Mouse (Mus musculus) midbrain, embryonic 12.5 days (tissue): ENCODE data around the gene Kdm6b. TPM values are rescaled to one million over a fixed set of nuclear protein-coding genes. Genes with fewer than 3 reads are reported as not detected.
A peak's percentile ranks its signal among the peaks of the same experiment; 100 is the strongest.
"Not testable (repeated sequence)": the region's sequence is repeated elsewhere in the genome, so short reads cannot be mapped to it uniquely, and the experiment has no call there.

Experiments used
- ATAC-seq: fragments of 200-750 bp; cut with Nextera tagmentation; 2 replicates; pipeline ENCODE4 v1.8.0; 2017; ENCODE audit warnings: low read depth, moderate TSS enrichment, moderate library complexity; ENCODE audit not compliant: low FRiP score
- H3K27ac ChIP-seq: fragments of 300-500 bp; sonication (generic); replicated peaks from 2 replicates; pipeline ENCODE4 v1.5.1; 2016; ENCODE audit warnings: mild to moderate bottlenecking
- H3K27me3 ChIP-seq: fragments of 300-500 bp; sonication (generic); 2 replicates; pipeline ENCODE4 v1.6.1; 2016; ENCODE audit warnings: mild to moderate bottlenecking
- H3K36me3 ChIP-seq: fragments of 300-500 bp; sonication (generic); 2 replicates; pipeline ENCODE4 v1.6.1; 2016
- H3K4me1 ChIP-seq: fragments of 300-500 bp; sonication (generic); 2 replicates; pipeline ENCODE4 v1.6.1; 2016
- H3K4me2 ChIP-seq: fragments of 300-500 bp; sonication (generic); replicated peaks from 2 replicates; pipeline ENCODE4 v1.6.1; 2016; ENCODE audit warnings: mild to moderate bottlenecking, moderate library complexity
- H3K4me3 ChIP-seq: fragments of 300-500 bp; sonication (generic); 2 replicates; pipeline ENCODE4 v1.5.1; 2016; ENCODE audit warnings: mild to moderate bottlenecking
- H3K9ac ChIP-seq: fragments of 300-500 bp; sonication (generic); replicated peaks from 2 replicates; pipeline ENCODE4 v1.6.1; 2016; ENCODE audit warnings: mild to moderate bottlenecking, moderate library complexity
- H3K9me3 ChIP-seq: fragments of 300-500 bp; sonication (generic); 2 replicates; pipeline ENCODE4 v1.6.1; 2016; ENCODE audit warnings: mild to moderate bottlenecking
- WGBS: fragments of 180-500 bp; shearing (Covaris S2); methylation state at CpG from one replicate; pipeline ENCODE4 v1.1.7; 2016; 5-methylcytosine and 5-hydroxymethylcytosine counted together
- polyA plus RNA-seq: library from polyadenylated mRNA; unstranded; fragments of >200 nt; fragmentation: Nextera tagmentation; extraction: Ambion mirVana; gene quantifications from 2 replicates; pipeline ENCODE4 v1.2.1, GENCODE M21; 2016

Kdm6b gene
- polyA plus RNA-seq, 1 experiment from 2014 or later, result 48.7 TPM

DNA sequence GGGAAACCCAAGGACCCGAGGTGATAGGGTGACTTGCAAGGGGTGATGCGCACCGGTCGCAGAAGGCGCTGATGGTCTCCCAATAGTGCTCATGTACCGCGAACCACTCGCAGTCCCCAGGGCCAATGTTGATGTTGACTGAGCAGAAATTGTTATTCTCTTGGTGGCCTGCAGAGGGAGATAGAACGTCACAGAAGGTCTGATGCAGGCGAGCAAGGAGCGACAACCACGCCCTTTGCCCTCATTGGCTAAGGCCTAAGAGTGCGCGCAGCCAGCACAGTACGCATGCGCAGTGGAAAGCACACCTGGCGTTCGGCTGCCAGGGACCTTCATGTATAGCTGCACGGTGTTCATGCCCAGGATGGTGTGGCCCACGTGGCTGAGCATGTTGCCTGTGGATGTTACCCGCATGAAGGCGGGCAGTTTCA, 12.3 kb downstream of the Kdm6b start:
- Histone ChIP-seq H3K27me3 (peaks cover 27% of the 10 kb centered on the region), H3K9ac (no peak overlapping the region), H3K9me3 (no peaks in the 10 kb centered on the region), H3K27ac (no peak overlapping the region), H3K4me2 (no peak overlapping the region), H3K4me1 (peaks cover 44% of the 10 kb centered on the region), H3K36me3 (peaks cover 73% of the 10 kb centered on the region), H3K4me3 (0 out of 2 replicates have a peak overlapping the region, but pooled peaks have one; percentile 1)
- ATAC-seq, result peak; percentile 57
- WGBS, result 19% methylated on average over 22 of the region's 22 CpGs

DNA sequence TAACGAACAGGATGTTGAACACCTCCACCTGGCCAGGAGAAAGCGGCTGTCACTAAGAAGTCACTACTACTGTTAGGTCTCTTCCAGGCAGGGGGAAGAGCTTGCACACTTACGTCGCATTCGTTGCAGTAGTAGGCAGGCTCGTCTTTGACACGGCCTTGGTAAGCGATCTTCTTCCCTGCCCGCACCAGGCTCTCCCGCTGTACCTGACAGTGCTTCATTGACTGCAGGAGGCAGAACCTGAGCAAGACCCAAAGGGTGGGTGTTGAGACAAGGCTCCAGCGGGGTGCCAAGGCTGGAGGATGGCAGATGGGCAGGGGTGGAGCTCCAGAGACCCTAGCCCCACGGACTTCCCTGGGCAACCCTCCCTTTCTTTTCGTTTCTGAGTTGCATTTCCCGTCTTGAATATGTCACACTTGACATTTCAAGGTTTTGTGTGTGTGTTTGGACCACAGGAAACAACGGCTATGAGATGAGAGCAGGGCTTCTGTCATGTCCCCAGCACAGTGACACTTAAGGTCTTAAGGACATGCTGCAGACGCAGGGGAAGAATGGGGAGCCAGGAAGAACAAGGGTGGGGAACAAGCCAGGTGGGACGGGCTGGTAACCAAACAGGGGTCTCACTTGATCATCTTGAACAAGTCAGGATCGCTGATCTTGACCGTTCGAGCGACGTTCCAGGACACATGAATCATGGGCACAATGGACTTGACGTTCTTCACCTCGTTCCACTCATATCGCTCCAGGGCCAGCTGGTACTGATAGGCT, 13.2 kb downstream of the Kdm6b start:
- peaks cover 27% of the 10 kb centered on the region for H3K27me3 ChIP-seq
- H3K4me1 ChIP-seq, result peaks cover 46% of the 10 kb centered on the region
- ATAC-seq, result no peak
- WGBS, result 74% methylated on average over 25 of the region's 25 CpGs
- H3K4me3 ChIP-seq, result no peak overlapping the region
- H3K9ac ChIP-seq, result no peak overlapping the region; the same call in 1 of the 2 replicates
- no peaks in the 10 kb centered on the region for H3K9me3 ChIP-seq
- no peak overlapping the region for H3K27ac ChIP-seq
- no peak overlapping the region for H3K4me2 ChIP-seq
- H3K36me3 ChIP-seq, result peaks cover 64% of the 10 kb centered on the region

DNA sequence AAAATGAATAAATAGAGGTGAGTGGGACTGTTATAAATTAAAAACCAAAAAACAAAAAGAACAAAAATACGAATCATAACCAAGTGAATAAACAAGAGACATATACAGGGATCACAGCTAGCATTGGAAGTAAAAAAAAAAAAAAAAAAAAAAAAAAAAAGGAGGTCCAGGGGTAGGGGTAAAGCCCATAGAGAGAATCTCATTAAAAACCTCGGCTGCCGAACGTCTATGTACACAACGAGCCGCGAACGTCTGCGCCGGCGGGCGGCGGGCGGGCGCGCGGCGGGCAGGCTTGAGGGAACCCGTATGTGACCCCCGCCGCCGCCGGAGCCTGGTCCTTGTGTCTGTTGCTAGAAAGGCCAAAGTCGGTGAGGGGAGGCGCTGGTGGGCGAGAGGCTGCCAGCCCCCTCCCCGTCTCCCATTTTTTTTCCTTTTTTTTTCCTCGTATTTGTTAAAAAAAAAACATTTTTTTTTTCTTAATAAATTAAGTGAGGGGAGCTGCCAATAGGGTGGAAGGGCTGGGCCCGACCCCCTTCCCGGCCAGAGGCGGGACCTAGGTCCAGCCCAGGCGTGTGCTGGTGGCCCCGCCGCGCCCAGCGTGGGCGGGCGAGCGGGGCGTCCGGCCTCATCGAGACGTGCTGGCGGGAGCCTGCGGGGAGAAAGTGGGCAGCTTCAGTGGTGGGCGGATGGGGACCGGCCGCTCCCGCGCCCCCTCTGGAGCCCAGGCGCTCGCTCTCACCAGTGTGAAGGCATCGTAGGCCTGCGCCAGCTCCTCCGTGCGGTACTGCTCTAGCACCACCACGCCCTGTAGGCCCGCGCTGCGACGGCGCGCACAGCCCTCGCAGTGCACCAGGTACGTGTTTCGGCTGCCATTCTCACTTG, 14.0 kb downstream of the Kdm6b start:
- H3K9ac ChIP-seq, result no peak overlapping the region; the same call in 1 of the 2 replicates
- H3K27ac ChIP-seq, result no peak overlapping the region; the same call in 1 of the 2 replicates
- H3K4me3 ChIP-seq, result 0 out of 2 replicates have a peak overlapping the region, but pooled peaks have one; percentile 5

DNA sequence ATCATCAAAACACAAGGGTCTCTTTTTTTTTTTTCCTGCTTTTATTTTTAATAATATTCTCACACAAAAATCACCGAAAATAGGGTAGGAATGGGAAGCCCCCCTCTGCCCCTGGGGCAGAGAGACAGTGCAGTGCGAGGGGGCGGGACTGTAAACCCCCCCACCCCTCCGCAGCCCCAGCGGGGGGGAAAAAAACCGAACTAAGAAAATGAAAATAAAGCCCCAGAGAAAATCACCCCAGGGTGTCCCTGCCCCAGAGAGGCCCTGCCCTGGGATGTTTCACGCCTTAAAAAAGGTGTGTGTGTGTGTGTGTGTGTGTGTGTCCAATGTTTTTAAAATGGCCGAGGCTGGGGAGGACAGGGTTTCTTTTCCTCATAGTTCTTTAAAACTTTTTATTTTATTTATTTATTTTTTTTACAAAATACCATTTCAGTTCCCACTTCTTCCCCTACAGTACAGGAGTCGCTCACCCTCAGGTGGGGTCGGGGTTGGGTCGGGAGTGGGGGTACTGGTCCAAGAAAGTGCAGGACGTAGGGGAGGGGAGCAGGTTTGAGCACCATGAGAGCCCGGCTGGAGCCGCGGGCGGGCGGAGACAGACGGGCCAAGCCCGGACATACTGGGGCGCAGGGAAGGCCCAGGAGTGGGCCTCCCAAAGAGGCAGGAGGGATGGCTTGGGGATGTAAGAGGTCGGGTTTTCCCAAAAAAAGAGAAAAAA, 14.8 kb downstream of the Kdm6b start:
- no peak for ATAC-seq
- H3K9me3 ChIP-seq, result no peaks in the 10 kb centered on the region
- peaks cover 27% of the 10 kb centered on the region for H3K27me3 ChIP-seq
- H3K4me3 ChIP-seq, result peak overlapping the region; percentile 23; the same call in 1 of the 2 replicates
- WGBS, result 11% methylated on average over 21 of the region's 21 CpGs
- peaks cover 48% of the 10 kb centered on the region for H3K4me1 ChIP-seq
- peaks cover 48% of the 10 kb centered on the region for H3K36me3 ChIP-seq
- H3K4me2 ChIP-seq, result peak overlapping the region; percentile 39
- H3K27ac ChIP-seq, result no peak overlapping the region
- no peak overlapping the region; the same call in 1 of the 2 replicates for H3K9ac ChIP-seq

More for the DNA sequence above, 14.0 kb downstream of the Kdm6b start:
- Histone ChIP-seq H3K9me3 (no peaks in the 10 kb centered on the region), H3K4me2 (peak overlapping the region; percentile 27), H3K4me1 (peaks cover 46% of the 10 kb centered on the region), H3K27me3 (peaks cover 27% of the 10 kb centered on the region), H3K36me3 (peaks cover 56% of the 10 kb centered on the region)
- no peak for ATAC-seq
- 11% methylated on average over 66 of the region's 66 CpGs for WGBS

DNA sequence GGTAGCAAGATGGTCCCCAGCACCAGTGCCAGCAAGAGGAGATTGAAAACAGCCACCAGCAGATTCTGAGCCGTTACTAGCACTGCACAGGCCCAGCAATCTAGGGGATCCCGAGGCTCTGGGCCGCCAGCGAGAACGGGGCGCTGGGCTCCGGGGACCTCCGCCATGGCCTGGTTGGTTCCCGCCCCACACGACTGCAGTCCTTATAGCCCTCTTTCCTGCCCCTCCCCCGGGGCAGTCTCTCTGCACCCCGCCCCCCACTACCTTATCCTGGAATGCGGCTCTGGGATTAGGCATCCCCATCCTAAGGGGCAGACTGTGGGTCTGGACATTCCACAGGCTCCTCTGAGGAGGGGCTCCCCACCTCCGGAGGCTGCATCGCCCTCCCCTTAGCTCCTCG, 15.4 kb downstream of the Kdm6b start, which contains the start of gene Tmem88:
TSS of gene Tmem88 (minus strand) at position 176 of the 400 bp plus-strand sequence.
- Histone ChIP-seq H3K9ac (peak within 1 kb of the TSS; percentile 44), H3K4me1 (peaks cover 48% of the 10 kb centered on the region), H3K4me2 (peak within 1 kb of the TSS; percentile 39), H3K9me3 (no peaks in the 10 kb centered on the region), H3K27ac (peak within 1 kb of the TSS; percentile 94), H3K27me3 (peaks cover 27% of the 10 kb centered on the region), H3K4me3 (peak within 1 kb of the TSS; percentile 23), H3K36me3 (peaks cover 42% of the 10 kb centered on the region)
- ATAC-seq, result no peak
- WGBS, result 1% methylated on average over 16 of the region's 16 CpGs

DNA sequence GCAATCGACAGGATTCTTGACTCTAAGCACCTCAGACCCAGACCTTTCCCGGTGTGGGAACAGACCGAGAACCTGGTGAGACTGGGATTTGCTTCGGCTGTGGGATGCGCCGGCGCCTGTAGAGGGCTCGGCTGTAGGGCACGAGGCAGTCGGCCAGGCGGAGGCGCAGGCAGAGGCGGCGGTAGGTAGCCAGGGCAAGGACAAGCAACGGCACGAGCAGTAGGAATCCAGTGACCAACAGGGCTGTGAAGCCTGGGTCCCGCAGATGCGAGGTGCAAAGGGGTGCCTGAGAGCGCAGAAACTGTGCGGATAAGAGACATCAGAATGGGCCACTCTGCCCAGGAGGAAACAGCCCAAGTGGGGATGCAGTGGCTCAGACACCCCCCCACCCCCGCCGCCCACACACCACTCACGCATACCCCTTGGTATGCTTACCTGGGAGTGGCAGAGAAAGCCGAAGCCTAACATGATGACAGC, 15.9 kb downstream of the Kdm6b start:
- H3K9me3 ChIP-seq, result no peaks in the 10 kb centered on the region
- H3K27me3 ChIP-seq, result peaks cover 27% of the 10 kb centered on the region
- H3K4me1 ChIP-seq, result peaks cover 48% of the 10 kb centered on the region
- H3K4me3 ChIP-seq, result peak overlapping the region; percentile 23
- peak overlapping the region; percentile 44 for H3K9ac ChIP-seq
- H3K4me2 ChIP-seq, result peak overlapping the region; percentile 39
- WGBS, result 6% methylated on average over 24 of the region's 24 CpGs
- no peak for ATAC-seq
- peak overlapping the region; percentile 46 for H3K27ac ChIP-seq
- peaks cover 37% of the 10 kb centered on the region for H3K36me3 ChIP-seq

DNA sequence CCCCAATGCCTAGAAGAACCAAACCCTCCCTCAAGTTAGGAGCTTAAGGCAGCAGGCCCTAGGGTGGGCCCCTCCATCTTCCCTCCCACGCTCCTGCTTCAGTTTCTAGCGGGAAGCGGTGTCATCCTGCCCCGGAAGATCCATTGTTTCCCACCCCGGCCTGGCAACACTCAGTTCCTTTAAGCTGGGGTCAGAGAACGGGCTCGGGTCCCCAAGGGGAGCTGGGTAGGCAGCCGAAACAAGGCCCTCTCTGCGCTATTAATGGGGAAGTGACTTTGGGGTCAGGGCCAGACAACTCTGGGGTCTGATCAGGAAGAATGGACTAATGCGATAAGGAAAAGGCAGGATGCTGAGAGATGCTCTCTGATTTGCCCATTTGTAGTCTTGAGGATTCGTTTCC, 16.7 kb downstream of the Kdm6b start:
- 23% methylated on average over 11 of the region's 11 CpGs for whole genome bisulfite sequencing
- no peak for ATAC-seq
- peak overlapping the region; percentile 81 for H3K4me2 ChIP-seq
- H3K9ac ChIP-seq, result peak overlapping the region; percentile 82
- peaks cover 27% of the 10 kb centered on the region for H3K27me3 ChIP-seq
- H3K27ac ChIP-seq, result 0 out of 2 replicates have a peak overlapping the region, but pooled peaks have one; percentile 94
- H3K4me3 ChIP-seq, result peak overlapping the region; percentile 70
- no peaks in the 10 kb centered on the region for H3K9me3 ChIP-seq
- H3K36me3 ChIP-seq, result peaks cover 31% of the 10 kb centered on the region
- peaks cover 47% of the 10 kb centered on the region for H3K4me1 ChIP-seq

DNA sequence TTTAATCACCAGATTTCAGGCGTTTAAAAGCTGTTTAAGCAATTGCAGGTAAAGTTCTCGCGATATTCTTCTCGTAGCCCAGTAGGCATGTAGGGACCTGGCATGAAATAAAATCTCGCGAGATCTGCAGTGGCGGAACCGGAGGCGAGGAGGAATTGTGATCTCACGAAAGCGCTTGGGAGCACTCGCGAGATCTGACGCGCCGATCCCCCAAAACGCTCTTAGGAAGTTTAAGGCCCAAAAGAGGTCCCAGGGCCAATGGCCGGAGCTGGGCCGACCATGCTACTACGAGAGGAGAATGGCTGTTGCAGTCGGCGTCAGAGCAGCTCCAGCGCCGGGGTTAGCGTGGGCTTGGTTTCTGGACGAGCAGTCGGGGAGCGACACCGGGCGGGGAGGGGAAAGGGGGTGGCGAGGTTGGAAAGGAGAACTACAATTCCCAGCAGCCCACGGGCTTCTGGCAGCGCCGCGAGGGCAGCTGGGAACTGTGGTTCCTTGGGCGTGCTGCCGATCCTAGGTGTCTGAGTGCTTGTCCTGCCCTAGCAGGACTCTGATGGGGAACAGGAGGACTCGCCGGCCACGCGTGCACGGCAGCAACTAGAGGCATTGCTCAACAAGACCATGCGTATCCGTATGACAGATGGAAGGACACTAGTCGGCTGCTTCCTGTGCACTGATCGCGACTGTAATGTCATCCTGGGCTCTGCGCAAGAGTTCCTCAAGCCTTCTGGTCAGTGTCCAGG, 17.7 kb downstream of the Kdm6b start:
- ATAC-seq, result peak; percentile 84
- peaks cover 42% of the 10 kb centered on the region for H3K4me1 ChIP-seq
- H3K27me3 ChIP-seq, result peaks cover 24% of the 10 kb centered on the region

DNA sequence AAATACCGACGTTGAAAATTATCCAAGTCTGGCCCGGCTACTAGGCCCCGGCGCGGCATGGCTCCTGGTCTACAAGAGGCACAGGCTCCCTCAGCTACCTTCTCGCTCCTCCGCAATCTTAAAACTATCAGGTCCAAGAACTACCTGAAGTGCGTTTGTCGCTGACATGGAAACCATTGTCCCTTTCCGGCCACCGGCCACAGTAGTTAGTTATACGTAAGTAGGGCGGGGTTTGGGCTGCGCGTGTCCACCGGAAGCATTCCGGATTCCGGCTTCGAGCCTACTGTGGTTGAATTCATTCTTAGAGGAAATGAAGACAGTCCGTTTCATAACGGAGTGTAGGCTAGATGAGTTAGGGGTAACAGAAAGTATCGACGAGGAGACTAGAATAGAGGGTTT, 18.2 kb downstream of the Kdm6b start, which contains the start of the genes Naa38 and Cyb5d1:
TSS of gene Naa38 (plus strand) at position 253 of the 399 bp plus-strand sequence.
TSS of gene Cyb5d1 (minus strand) at position 397 of the 399 bp plus-strand sequence.
- WGBS, result under 1% methylated on average over 24 of the region's 24 CpGs
- Histone ChIP-seq H3K9ac (peak within 1 kb of the TSS; percentile 82), H3K4me2 (peak within 1 kb of the TSS; percentile 81), H3K36me3 (peaks cover 15% of the 10 kb centered on the region), H3K4me1 (peaks cover 42% of the 10 kb centered on the region), H3K27me3 (peaks cover 18% of the 10 kb centered on the region), H3K27ac (peak within 1 kb of the TSS; percentile 94), H3K4me3 (peak within 1 kb of the TSS; percentile 70)
- peak; percentile 72 for ATAC-seq
- H3K9me3 ChIP-seq, result not testable (repeated sequence)

More for the DNA sequence above, 17.7 kb downstream of the Kdm6b start:
- Histone ChIP-seq H3K9me3 (no peaks in the 10 kb centered on the region), H3K4me2 (peak overlapping the region; percentile 81), H3K27ac (peak overlapping the region; percentile 94), H3K9ac (peak overlapping the region; percentile 82), H3K36me3 (peaks cover 21% of the 10 kb centered on the region), H3K4me3 (peak overlapping the region; percentile 70)
- WGBS, result under 1% methylated on average over 48 of the region's 48 CpGs

DNA sequence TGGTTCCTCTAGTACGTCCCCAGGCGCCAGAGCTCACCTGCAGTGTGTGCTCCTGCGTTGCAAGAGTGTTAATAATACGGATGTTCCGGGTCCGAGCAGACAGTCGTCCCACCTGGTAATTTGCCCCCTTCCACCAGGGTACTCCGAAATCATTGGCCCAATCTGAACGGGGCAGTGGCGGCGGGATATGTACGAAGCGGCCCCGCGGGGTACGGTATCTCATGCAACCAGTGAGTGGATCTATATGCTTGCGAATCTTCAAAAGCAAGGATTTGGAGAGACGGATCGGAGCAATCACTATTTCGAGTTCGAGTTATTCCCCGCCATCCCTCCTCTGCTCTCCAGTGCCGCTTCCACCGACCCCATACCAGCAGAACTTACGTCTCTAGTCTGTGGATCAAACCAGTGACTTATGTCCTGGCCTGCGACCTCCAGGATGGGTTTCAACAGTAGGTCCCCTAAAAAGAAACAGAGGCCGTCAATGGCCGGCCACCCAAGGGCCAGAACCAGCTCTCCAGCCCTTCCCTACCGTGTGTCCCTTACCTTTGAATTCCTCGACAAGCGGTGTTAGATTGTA, 18.8 kb downstream of the Kdm6b start:
- Histone ChIP-seq H3K4me1 (peaks cover 43% of the 10 kb centered on the region), H3K4me3 (peak overlapping the region; percentile 70), H3K27me3 (peaks cover 13% of the 10 kb centered on the region), H3K4me2 (peak overlapping the region; percentile 81), H3K9ac (peak overlapping the region; percentile 82), H3K27ac (0 out of 2 replicates have a peak overlapping the region, but pooled peaks have one; percentile 94)
- H3K9me3 ChIP-seq, H3K36me3 ChIP-seq: not testable (repeated sequence)
- WGBS, result 2% methylated on average over 31 of the region's 31 CpGs
- ATAC-seq, result peak; percentile 4; the same call in 1 of the 2 replicates
